Mouse (Mus musculus): ENCODE results near the gene Muc4.

Gene Muc4

GRCm38 (mm10) chr16:32728240-32728639, 7.4 kb upstream of the Muc4 start:
- no peak for DNase-seq

GRCm38 (mm10) chr16:32728730-32729129, 7.0 kb upstream of the Muc4 start:
- no peak for DNase-seq

DNA sequence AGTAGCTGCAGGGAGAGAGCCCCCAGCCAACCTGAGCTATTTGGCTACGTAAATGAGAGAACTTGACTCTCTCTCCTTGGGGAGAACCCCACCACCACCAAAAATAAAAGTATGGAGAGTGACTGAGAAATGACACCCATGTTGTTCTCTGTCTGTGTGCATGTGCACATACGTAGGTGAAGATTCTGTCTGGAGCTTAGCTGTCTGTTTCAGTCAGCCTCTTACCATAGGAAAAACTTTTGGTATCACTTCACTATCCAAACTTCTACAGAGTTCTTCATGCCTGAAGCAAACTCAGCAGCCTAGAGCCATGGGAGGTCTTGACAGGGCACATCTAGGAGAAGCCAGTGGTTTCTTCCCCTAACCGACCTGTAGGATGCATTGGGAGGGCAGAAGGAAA, 2.5 kb upstream of the Muc4 start:
- no peak for DNase-seq

- no peak for DNase-seq
Measured at GRCm38 (mm10) chr16:32736022-32736421, 336 bp downstream of the Muc4 start.

- DNase-seq, result no peak
Measured at GRCm38 (mm10) chr16:32740003-32740663, 4.4 kb downstream of the Muc4 start.

DNA sequence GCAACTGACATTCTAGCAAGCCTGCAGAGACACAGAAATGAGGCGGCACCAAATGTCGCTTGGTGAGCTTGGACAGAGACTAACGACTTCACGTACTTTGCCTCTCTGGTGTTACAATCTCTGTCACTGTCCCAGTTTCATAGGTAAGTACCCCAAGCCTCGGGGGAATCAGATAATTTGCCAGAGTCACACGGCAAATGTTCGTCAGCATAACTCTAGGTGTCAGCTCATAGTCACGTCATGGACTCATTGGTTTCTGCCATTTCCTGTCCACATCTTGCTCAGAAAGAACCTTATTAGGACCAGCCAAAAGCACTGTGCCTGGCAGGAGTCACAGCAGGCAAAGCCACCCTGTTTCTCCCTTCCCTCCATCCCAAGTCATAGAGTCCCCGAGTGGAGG, 5.7 kb downstream of the Muc4 start:
- no peak for DNase-seq

DNA sequence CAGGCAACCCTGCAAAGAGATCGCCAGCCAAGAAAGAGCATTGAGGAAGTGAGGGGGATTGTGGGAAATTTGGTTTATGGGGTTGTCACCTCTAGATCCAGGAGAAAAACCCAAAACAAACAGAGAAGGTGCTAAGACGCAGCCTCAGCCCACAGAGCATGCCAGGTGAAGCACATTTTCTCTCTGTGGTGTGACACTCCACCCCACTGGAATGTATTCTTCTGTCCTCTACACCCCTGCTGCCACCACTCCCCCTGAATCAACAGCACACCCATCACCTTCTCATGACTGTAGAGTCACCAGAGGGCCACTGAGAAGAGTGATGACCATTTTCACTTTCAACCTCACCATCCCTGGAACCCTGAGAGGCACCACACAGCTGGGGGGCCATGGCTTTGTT, 7.0 kb downstream of the Muc4 start:
- no peak for DNase-seq

DNA sequence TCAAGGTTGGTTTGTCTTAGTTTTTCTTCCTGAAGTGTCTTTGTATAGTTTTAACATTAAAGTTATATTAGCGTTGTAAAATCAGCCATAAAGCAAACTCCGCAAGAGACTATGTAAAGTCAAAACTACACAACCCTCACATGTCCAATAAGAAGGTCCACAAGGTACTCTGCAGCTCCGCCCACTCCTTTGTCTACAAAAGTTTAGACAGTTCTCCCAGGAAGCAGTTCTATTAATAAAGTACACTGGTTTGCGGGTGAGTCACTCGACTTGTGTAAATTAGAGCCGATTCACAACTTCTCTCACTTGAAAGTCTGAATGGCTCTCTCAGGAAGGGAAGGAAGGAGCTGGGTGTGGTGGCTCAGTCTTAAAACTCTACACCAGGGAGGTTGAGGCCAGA, 10.2 kb downstream of the Muc4 start:
- no peak for DNase-seq

DNA sequence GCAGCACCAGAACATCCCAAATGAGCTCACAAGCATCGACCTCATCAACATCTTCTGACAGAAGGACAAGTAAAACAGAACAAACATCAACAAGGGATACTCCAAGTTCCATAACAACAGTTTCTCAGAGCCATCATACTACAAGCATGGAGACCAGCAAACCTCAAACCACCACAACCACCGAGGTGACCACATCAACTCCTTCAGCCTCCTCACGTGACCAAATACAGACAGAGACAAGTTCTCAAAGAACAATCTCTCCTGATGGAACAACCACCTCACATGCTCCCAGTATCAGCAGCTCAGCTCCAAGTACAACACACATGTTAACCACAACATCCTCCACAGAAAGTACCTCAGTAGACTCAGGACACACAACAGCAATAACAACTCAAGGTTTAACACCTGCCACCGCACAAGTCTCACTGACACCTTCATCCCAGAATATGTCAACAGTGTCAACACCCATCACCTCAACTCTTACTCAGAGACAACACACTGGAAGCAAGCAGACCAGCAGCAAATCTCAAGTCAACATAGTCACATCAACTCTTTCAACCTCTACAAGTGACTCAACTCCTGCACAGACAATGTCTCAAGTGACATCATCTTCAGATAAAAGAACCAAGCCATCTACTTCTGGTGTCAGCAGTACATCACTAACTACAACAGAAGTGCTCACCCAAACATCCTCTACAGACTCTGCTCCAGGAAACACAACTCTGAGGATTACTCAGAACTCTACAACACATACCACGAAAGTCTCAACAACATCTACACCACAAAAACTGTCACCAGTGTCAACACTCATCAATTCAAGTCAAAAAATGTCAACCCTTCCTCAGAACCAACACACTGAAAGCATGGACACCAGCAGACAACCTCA, 14.8 kb downstream of the Muc4 start:
- DNase-seq, result no peak

DNA sequence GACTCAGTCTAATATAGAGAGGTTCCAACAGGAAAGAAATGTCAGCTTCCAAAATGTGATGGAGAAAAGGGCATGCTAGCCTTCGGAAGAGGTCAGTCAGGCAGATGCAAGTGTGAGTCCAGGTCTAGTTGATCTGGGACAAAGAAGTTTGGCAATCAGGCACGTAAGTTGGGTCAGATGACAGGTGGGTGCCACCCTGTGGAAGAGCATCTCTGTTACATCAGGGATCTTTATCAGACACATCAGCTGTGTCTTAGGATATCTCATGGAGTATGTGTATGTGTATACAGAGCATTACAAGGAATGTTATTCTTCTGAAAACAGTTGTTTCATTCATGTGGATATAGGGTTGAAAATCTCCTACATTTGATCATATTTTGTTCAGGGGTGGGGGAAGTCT, 28.9 kb downstream of the Muc4 start:
- DNase-seq, result no peak

GRCm38 (mm10) chr16:32764961-32765360, 29.3 kb downstream of the Muc4 start:
- DNase-seq, result no peak

DNA sequence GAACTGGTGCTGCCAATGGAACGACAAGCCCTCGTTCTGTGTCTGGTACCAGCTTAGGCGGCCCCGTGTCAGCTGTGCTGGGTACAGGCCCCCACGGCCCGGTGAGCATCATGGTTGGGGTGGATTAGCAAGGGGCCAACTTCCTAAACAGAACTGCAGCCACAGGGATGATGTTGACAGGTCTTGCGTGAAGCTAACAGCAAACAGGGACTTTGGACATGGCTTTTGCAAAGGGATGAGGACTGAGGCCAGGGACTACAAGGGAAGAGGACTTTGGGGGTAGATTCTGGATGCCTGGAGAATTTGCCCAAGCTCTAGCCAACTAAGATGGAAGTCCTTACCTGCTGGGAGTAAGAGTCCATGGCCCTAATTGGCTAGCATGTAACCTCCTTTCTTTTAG, 31.2 kb downstream of the Muc4 start:
- no peak for DNase-seq

DNA sequence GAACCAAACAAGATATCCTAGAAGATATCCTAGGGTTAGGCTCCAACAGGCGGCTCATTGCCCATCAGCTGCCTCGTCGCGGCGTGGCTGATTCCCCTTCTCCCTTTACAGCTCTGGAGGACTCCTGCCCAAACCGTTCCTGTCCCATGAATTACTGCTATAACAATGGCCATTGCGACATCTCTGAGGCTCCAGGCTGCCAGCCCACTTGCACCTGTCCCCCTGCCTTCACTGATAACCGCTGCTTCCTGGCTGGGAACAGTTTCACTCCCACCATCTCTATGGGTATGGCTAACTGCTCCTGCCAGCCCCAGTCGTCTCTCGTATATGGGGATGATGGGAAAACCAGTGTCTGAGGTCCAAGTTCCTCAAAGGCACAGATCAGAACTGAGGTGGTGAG, 41.0 kb downstream of the Muc4 start:
- no peak for DNase-seq

DNA sequence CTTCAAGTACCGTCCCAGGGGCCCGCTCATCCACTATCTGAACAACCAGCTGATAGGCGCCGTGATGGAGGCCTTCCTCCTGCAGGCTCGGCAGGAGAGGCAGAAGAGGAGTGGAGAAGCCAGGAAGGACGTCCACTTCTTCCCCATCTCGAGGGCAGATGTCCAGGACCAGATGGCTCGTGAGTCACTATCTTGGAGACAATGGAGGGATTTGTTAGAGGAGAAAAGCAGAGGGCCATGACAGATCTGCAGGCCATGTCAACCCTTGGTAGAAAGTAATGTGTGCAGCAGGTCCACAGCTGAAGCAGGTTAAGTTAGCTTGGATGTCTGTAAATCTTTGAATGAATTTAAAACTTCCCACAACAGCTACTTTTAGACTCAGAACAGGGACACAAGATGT, 43.3 kb downstream of the Muc4 start:
- DNase-seq, result no peak

GRCm38 (mm10) chr16:32783324-32784062, 47.8 kb downstream of the Muc4 start:
- DNase-seq, result no peak

- no peak for DNase-seq
Measured at GRCm38 (mm10) chr16:32784840-32785239, 49.2 kb downstream of the Muc4 start.

DNA sequence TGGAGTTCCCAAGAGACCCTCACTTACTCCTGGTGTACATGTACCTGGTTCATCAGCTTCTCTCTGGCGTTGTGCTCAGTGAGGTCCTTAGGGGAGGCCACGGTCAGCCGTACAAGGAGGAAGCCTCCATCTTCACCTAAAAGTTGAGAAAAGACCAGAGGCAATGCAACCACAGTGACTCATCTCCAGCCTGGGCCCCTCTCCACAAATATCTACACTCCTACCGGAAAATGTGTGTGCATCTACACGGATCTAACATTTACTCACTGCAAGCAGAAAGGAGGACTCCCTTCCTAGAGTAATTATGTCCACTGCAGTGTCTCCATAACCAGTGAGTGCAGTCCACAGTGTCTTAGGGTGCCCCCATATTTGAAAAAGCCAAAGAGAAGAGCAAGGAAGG, 54.4 kb downstream of the Muc4 start:
- no peak for DNase-seq

GRCm38 (mm10) chr16:32795177-32795576, 59.5 kb downstream of the Muc4 start:
- no peak for DNase-seq

DNA sequence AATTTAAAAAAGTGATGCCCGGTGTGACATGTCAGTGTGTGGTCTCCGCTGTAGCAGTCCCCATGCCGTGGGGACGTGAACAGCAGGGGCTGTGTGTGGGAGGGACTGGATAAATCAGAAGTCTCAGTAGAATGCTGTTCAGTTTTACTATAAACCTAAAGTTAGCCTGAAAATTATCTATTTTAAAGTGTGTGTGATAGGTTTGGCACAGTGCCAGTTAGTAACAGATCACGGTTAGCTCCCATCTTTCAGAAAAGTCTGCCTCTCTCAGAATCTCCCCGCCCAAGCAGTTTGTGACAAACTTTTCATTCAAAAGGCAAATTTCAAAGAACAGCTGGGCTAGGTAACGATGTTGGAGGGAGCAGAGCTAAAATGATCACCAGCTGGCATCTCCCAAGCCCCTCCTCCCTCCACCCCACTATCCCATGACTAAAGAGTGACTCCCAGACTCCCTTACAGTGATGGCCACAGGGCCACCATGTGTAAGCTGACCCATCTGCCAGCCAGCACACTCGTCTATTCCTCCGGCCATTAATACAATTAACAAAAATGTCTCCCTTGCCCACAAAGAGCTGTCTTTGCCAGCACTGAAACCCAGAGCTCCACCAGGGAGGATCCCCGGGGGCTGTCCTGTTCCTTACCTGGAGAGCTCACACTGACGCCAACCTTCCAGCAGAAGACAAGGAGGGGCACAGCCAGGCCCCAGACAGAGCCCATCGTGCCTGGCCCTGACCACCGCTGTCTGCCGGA, 61.2 kb downstream of the Muc4 start:
- no peak for DNase-seq

DNA sequence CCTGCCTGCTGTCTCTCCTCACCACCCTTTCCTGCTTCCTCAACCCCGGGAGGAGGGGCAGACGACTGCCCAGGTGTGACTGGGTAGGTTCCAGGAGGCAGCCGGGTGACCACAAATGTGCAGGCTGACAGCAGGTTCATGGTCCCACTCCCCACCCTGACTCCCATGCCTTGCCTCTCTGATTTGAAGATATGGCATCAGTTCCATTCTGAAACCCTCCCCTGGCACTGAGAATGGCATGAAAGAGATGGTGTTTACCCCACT, 61.7 kb downstream of the Muc4 start, which contains the start of gene Muc20:
TSS of gene Muc20 (minus strand) at position 10 of the 264 bp plus-strand sequence.
- no peak for DNase-seq

DNA sequence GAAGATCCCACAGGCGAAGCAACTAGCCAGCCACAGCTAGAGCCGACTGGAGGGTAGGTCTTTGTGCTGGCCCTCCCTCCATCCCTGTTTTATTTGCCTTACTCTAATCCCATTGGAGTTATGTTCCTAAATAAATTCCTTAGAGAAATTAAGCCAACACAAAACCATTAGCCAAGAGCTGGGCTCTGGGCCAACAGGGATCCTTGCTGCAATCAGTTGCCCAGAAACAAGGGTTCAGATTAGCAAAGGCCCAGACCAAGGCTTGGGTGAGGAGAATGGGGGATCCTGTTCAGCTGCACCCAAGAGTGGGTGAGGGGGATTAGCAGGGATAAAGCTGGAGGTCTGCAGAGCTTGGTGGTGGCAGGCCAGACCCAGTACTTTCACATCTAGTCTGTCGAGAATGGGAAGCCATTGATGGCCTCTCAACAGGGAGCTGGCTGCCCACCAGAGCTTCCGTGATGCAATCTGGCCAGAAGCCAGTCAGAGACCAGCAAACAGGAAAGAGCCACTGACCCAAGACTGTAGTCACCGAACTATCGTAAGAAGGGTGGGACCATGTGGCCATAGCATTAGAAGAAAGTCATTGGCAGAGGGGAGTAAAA, 67.7 kb downstream of the Muc4 start:
- DNase-seq, result no peak

GRCm38 (mm10) chr16:32803901-32804300, 68.2 kb downstream of the Muc4 start:
- DNase-seq, result no peak

GRCm38 (mm10) chr16:32805151-32805550, 69.5 kb downstream of the Muc4 start:
- DNase-seq, result no peak
